Mouse (Mus musculus): Measurements from ENCODE around the gene Olfr1140. TPM values are rescaled to one million over a fixed set of nuclear protein-coding genes. Genes with fewer than 3 reads are reported as not detected.

Gene Olfr1140
- polyA plus RNA-seq, 2 experiments, result not detected

- no peaks in the 10 kb centered on the region for H3K9me3 ChIP-seq (ENCODE audit: control insufficient read depth, low read length)
- no peak overlapping the region for H3K9ac ChIP-seq (ENCODE audit: low read depth, low read length, severe bottlenecking)
- no peak for TF ChIP-seq POLR2A (IDR thresholded peaks at IDR 0.05; ENCODE audit: borderline replicate concordance, extremely low read depth, insufficient read depth, insufficient read length)
- no peaks in the 10 kb centered on the region for H3K36me3 ChIP-seq (ENCODE audit: control insufficient read depth, insufficient read depth, low read length)
- no peaks in the 10 kb centered on the region for H3K27me3 ChIP-seq (ENCODE audit: control insufficient read depth, insufficient read depth, low read length)
- no peak overlapping the region for H3K4me2 ChIP-seq (replicated peaks; ENCODE audit: low read depth, low read length, severe bottlenecking)
- WGBS, result 46% methylated on average over 1 of the region's 1 CpGs
- no peak overlapping the region for H3K4me3 ChIP-seq (replicated peaks; ENCODE audit: low read length)
- H3K27ac ChIP-seq (replicated peaks; ENCODE audit: low read depth, low read length), result no peak overlapping the region
- no peak for ATAC-seq (ENCODE audit: low FRiP score, low read depth)
- H3K4me1 ChIP-seq (ENCODE audit: control insufficient read depth, insufficient read depth, low read length), result no peaks in the 10 kb centered on the region
- DNase-seq (ENCODE audit: low spot score), result no peak
Measured at GRCm38 (mm10) chr2:87776143-87776542, 32.6 kb downstream of the Olfr1140 start.

- no peak for ATAC-seq (ENCODE audit: low FRiP score, low read depth)
- no peak for TF ChIP-seq POLR2A (IDR thresholded peaks at IDR 0.05; ENCODE audit: borderline replicate concordance, extremely low read depth, insufficient read depth, insufficient read length)
- WGBS, result 81% methylated on average over 4 of the region's 4 CpGs
Measured at GRCm38 (mm10) chr2:87779183-87779582, 35.6 kb downstream of the Olfr1140 start, which contains the start of gene Olfr152. Gene Olfr152, plus strand, starts transcription at chr2:87779483.

More at GRCm38 (mm10) chr2:87779183-87779582, 35.6 kb downstream of the Olfr1140 start, which contains the start of gene Olfr152:
- no peak for DNase-seq (ENCODE audit: low spot score)
- no peak within 1 kb of the TSS for H3K4me2 ChIP-seq (replicated peaks; ENCODE audit: low read depth, low read length, severe bottlenecking)
- H3K36me3 ChIP-seq (ENCODE audit: control insufficient read depth, insufficient read depth, low read length), result no peaks in the 10 kb centered on the region
- no peak within 1 kb of the TSS for H3K9ac ChIP-seq (ENCODE audit: low read depth, low read length, severe bottlenecking)
- no peak within 1 kb of the TSS for H3K4me3 ChIP-seq (replicated peaks; ENCODE audit: low read length)
- no peaks in the 10 kb centered on the region for H3K9me3 ChIP-seq (ENCODE audit: control insufficient read depth, low read length)
- no peaks in the 10 kb centered on the region for H3K4me1 ChIP-seq (ENCODE audit: control insufficient read depth, insufficient read depth, low read length)
- H3K27me3 ChIP-seq (ENCODE audit: control insufficient read depth, insufficient read depth, low read length), result no peaks in the 10 kb centered on the region
- no peak within 1 kb of the TSS for H3K27ac ChIP-seq (replicated peaks; ENCODE audit: low read depth, low read length)

Other genes with a start within 250 kb of the Olfr1140 start
- gene Pramel7, start 246.7 kb upstream of the Olfr1140 start, polyA plus RNA-seq (2012; rRNA removed), result not detected in 2 replicates
- gene Pramel7, start 246.7 kb upstream of the Olfr1140 start, polyA plus RNA-seq (2014; fragmentation: Nextera tagmentation; extraction: Ambion mirVana), result not detected in 2 replicates
- gene Pramel6, start 237.2 kb upstream of the Olfr1140 start, polyA plus RNA-seq (2012; rRNA removed), result not detected in 2 replicates
- not detected in 2 replicates for gene Pramel6, start 237.2 kb upstream of the Olfr1140 start, polyA plus RNA-seq (2014; fragmentation: Nextera tagmentation; extraction: Ambion mirVana)
- gene Olfr153, start 212.0 kb upstream of the Olfr1140 start, polyA plus RNA-seq (2012; rRNA removed), result not detected in 2 replicates
- gene Olfr153, start 212.0 kb upstream of the Olfr1140 start, polyA plus RNA-seq (2014; fragmentation: Nextera tagmentation; extraction: Ambion mirVana), result not detected in 2 replicates
- gene Olfr1128, start 198.2 kb upstream of the Olfr1140 start, polyA plus RNA-seq (2012; rRNA removed), result not detected in 2 replicates
- gene Olfr1128, start 198.2 kb upstream of the Olfr1140 start, polyA plus RNA-seq (2014; fragmentation: Nextera tagmentation; extraction: Ambion mirVana), result not detected in 2 replicates
- not detected in 2 replicates for gene Olfr1129, start 169.8 kb upstream of the Olfr1140 start, polyA plus RNA-seq (2012; rRNA removed)
- not detected in 2 replicates for gene Olfr1129, start 169.8 kb upstream of the Olfr1140 start, polyA plus RNA-seq (2014; fragmentation: Nextera tagmentation; extraction: Ambion mirVana)
- gene Olfr1130, start 137.5 kb upstream of the Olfr1140 start, polyA plus RNA-seq (2012; rRNA removed), result not detected in 2 replicates
- gene Olfr1130, start 137.5 kb upstream of the Olfr1140 start, polyA plus RNA-seq (2014; fragmentation: Nextera tagmentation; extraction: Ambion mirVana), result not detected in 2 replicates
- not detected in 2 replicates for gene Olfr1131, start 116.6 kb upstream of the Olfr1140 start, polyA plus RNA-seq (2012; rRNA removed)
- not detected in 2 replicates for gene Olfr1131, start 116.6 kb upstream of the Olfr1140 start, polyA plus RNA-seq (2014; fragmentation: Nextera tagmentation; extraction: Ambion mirVana)
- gene Olfr1132, start 106.2 kb upstream of the Olfr1140 start, polyA plus RNA-seq (2012; rRNA removed), result not detected in 2 replicates
- not detected in 2 replicates for gene Olfr1132, start 106.2 kb upstream of the Olfr1140 start, polyA plus RNA-seq (2014; fragmentation: Nextera tagmentation; extraction: Ambion mirVana)
- not detected in 2 replicates for gene Olfr1133, start 96.4 kb upstream of the Olfr1140 start, polyA plus RNA-seq (2012; rRNA removed)
- gene Olfr1133, start 96.4 kb upstream of the Olfr1140 start, polyA plus RNA-seq (2014; fragmentation: Nextera tagmentation; extraction: Ambion mirVana), result not detected in 2 replicates
- not detected in 2 replicates for gene Olfr1134, start 85.3 kb upstream of the Olfr1140 start, polyA plus RNA-seq (2012; rRNA removed)
- gene Olfr1134, start 85.3 kb upstream of the Olfr1140 start, polyA plus RNA-seq (2014; fragmentation: Nextera tagmentation; extraction: Ambion mirVana), result not detected in 2 replicates
- not detected in 2 replicates for gene Olfr1135, start 70.1 kb upstream of the Olfr1140 start, polyA plus RNA-seq (2012; rRNA removed)
- not detected in 2 replicates for gene Olfr1135, start 70.1 kb upstream of the Olfr1140 start, polyA plus RNA-seq (2014; fragmentation: Nextera tagmentation; extraction: Ambion mirVana)
- gene Olfr1136, start 49.8 kb upstream of the Olfr1140 start, polyA plus RNA-seq (2012; rRNA removed), result not detected in 2 replicates
- gene Olfr1136, start 49.8 kb upstream of the Olfr1140 start, polyA plus RNA-seq (2014; fragmentation: Nextera tagmentation; extraction: Ambion mirVana), result not detected in 2 replicates
- gene Olfr1137, start 30.6 kb upstream of the Olfr1140 start, polyA plus RNA-seq (2012; rRNA removed), result not detected in 2 replicates
- gene Olfr1137, start 30.6 kb upstream of the Olfr1140 start, polyA plus RNA-seq (2014; fragmentation: Nextera tagmentation; extraction: Ambion mirVana), result not detected in 2 replicates
- gene Olfr1138, start 3.8 kb upstream of the Olfr1140 start, polyA plus RNA-seq (2012; rRNA removed), result not detected in 2 replicates
- not detected in 2 replicates for gene Olfr1138, start 3.8 kb upstream of the Olfr1140 start, polyA plus RNA-seq (2014; fragmentation: Nextera tagmentation; extraction: Ambion mirVana)
- gene Olfr1141, start 10.2 kb downstream of the Olfr1140 start, polyA plus RNA-seq (2012; rRNA removed), result not detected in 2 replicates
- not detected in 2 replicates for gene Olfr1141, start 10.2 kb downstream of the Olfr1140 start, polyA plus RNA-seq (2014; fragmentation: Nextera tagmentation; extraction: Ambion mirVana)
- gene Olfr152, start 35.7 kb downstream of the Olfr1140 start, polyA plus RNA-seq (2012; rRNA removed), result not detected in 2 replicates
- gene Olfr152, start 35.7 kb downstream of the Olfr1140 start, polyA plus RNA-seq (2014; fragmentation: Nextera tagmentation; extraction: Ambion mirVana), result not detected in 2 replicates
- gene Olfr1143, start 56.8 kb downstream of the Olfr1140 start, polyA plus RNA-seq (2012; rRNA removed), result not detected in 2 replicates
- gene Olfr1143, start 56.8 kb downstream of the Olfr1140 start, polyA plus RNA-seq (2014; fragmentation: Nextera tagmentation; extraction: Ambion mirVana), result not detected in 2 replicates
- not detected in 2 replicates for gene Olfr1145, start 66.1 kb downstream of the Olfr1140 start, polyA plus RNA-seq (2012; rRNA removed)
- not detected in 2 replicates for gene Olfr1145, start 66.1 kb downstream of the Olfr1140 start, polyA plus RNA-seq (2014; fragmentation: Nextera tagmentation; extraction: Ambion mirVana)
- gene Olfr1148, start 86.8 kb downstream of the Olfr1140 start, polyA plus RNA-seq (2012; rRNA removed), result not detected in 2 replicates
- not detected in 2 replicates for gene Olfr1148, start 86.8 kb downstream of the Olfr1140 start, polyA plus RNA-seq (2014; fragmentation: Nextera tagmentation; extraction: Ambion mirVana)
- not detected in 2 replicates for gene Olfr1150-ps1, start 100.2 kb downstream of the Olfr1140 start, polyA plus RNA-seq (2012; rRNA removed)
- gene Olfr1150-ps1, start 100.2 kb downstream of the Olfr1140 start, polyA plus RNA-seq (2014; fragmentation: Nextera tagmentation; extraction: Ambion mirVana), result not detected in 2 replicates
- not detected in 2 replicates for gene Olfr1151, start 112.1 kb downstream of the Olfr1140 start, polyA plus RNA-seq (2012; rRNA removed)
- not detected in 2 replicates for gene Olfr1151, start 112.1 kb downstream of the Olfr1140 start, polyA plus RNA-seq (2014; fragmentation: Nextera tagmentation; extraction: Ambion mirVana)
- gene Olfr1152, start 122.7 kb downstream of the Olfr1140 start, polyA plus RNA-seq (2012; rRNA removed), result not detected in 2 replicates
- not detected in 2 replicates for gene Olfr1152, start 122.7 kb downstream of the Olfr1140 start, polyA plus RNA-seq (2014; fragmentation: Nextera tagmentation; extraction: Ambion mirVana)
- gene Olfr1153, start 151.2 kb downstream of the Olfr1140 start, polyA plus RNA-seq (2012; rRNA removed), result not detected in 2 replicates
- not detected in 2 replicates for gene Olfr1153, start 151.2 kb downstream of the Olfr1140 start, polyA plus RNA-seq (2014; fragmentation: Nextera tagmentation; extraction: Ambion mirVana)
- not detected in 2 replicates for gene Olfr1154, start 161.4 kb downstream of the Olfr1140 start, polyA plus RNA-seq (2012; rRNA removed)
- gene Olfr1154, start 161.4 kb downstream of the Olfr1140 start, polyA plus RNA-seq (2014; fragmentation: Nextera tagmentation; extraction: Ambion mirVana), result not detected in 2 replicates
- not detected in 2 replicates for gene Olfr1155, start 201.4 kb downstream of the Olfr1140 start, polyA plus RNA-seq (2012; rRNA removed)
- gene Olfr1155, start 201.4 kb downstream of the Olfr1140 start, polyA plus RNA-seq (2014; fragmentation: Nextera tagmentation; extraction: Ambion mirVana), result not detected in 2 replicates
- not detected in 2 replicates for gene Olfr1156, start 209.3 kb downstream of the Olfr1140 start, polyA plus RNA-seq (2012; rRNA removed)
- not detected in 2 replicates for gene Olfr1156, start 209.3 kb downstream of the Olfr1140 start, polyA plus RNA-seq (2014; fragmentation: Nextera tagmentation; extraction: Ambion mirVana)
- not detected in 2 replicates for gene Olfr1157, start 224.5 kb downstream of the Olfr1140 start, polyA plus RNA-seq (2012; rRNA removed)
- gene Olfr1157, start 224.5 kb downstream of the Olfr1140 start, polyA plus RNA-seq (2014; fragmentation: Nextera tagmentation; extraction: Ambion mirVana), result not detected in 2 replicates
- not detected in 2 replicates for gene Olfr74, start 230.9 kb downstream of the Olfr1140 start, polyA plus RNA-seq (2012; rRNA removed)
- not detected in 2 replicates for gene Olfr74, start 230.9 kb downstream of the Olfr1140 start, polyA plus RNA-seq (2014; fragmentation: Nextera tagmentation; extraction: Ambion mirVana)
- gene Olfr1158, start 246.4 kb downstream of the Olfr1140 start, polyA plus RNA-seq (2012; rRNA removed), result not detected in 2 replicates
- gene Olfr1158, start 246.4 kb downstream of the Olfr1140 start, polyA plus RNA-seq (2014; fragmentation: Nextera tagmentation; extraction: Ambion mirVana), result not detected in 2 replicates